Mouse (Mus musculus) induced T-regulatory cell, adult 2 months (primary cell): ENCODE data around the gene Ovgp1.

Experiments
- DNase-seq: peaks from one replicate; pipeline ENCODE4 v3.0.0-alpha.2; 2012; ENCODE audit warnings: low read depth

Gene Ovgp1

GRCm38 (mm10) chr3:105994730-105995129 lies 21.2 kb downstream of the Ovgp1 start:
- no peak for DNase-seq

- peak; percentile 70 for DNase-seq
Observed at GRCm38 (mm10) chr3:106000707-106001375, 27.3 kb downstream of the Ovgp1 start.

GRCm38 (mm10) chr3:106001416-106002370 lies 28.2 kb downstream of the Ovgp1 start:
- DNase-seq = peak; percentile 89

- peak; percentile 65 for DNase-seq
Observed at GRCm38 (mm10) chr3:106003360-106003759, 29.8 kb downstream of the Ovgp1 start.

GRCm38 (mm10) chr3:106014546-106014945 lies 41.0 kb downstream of the Ovgp1 start, which contains the start of gene Pifo:
Gene Pifo, minus strand, starts transcription at chr3:106014646.
- DNase-seq = no peak

- DNase-seq = peak; percentile 27
Observed at GRCm38 (mm10) chr3:106021840-106022239, 48.3 kb downstream of the Ovgp1 start.

GRCm38 (mm10) chr3:106024135-106024534 lies 50.6 kb downstream of the Ovgp1 start:
- DNase-seq = no peak

- DNase-seq = peak; percentile 49
Observed at GRCm38 (mm10) chr3:106032781-106033180, 59.3 kb downstream of the Ovgp1 start, which contains the start of gene Chil5. Gene Chil5, minus strand, starts transcription at chr3:106032814.
